Mouse (Mus musculus): ENCODE measurements around the gene Tmem235. TPM values are rescaled to one million over a fixed set of nuclear protein-coding genes. Genes with fewer than 3 reads are reported as not detected.

Gene Tmem235
- polyA plus RNA-seq, 1 experiment from 2014 or later: not detected

DNA sequence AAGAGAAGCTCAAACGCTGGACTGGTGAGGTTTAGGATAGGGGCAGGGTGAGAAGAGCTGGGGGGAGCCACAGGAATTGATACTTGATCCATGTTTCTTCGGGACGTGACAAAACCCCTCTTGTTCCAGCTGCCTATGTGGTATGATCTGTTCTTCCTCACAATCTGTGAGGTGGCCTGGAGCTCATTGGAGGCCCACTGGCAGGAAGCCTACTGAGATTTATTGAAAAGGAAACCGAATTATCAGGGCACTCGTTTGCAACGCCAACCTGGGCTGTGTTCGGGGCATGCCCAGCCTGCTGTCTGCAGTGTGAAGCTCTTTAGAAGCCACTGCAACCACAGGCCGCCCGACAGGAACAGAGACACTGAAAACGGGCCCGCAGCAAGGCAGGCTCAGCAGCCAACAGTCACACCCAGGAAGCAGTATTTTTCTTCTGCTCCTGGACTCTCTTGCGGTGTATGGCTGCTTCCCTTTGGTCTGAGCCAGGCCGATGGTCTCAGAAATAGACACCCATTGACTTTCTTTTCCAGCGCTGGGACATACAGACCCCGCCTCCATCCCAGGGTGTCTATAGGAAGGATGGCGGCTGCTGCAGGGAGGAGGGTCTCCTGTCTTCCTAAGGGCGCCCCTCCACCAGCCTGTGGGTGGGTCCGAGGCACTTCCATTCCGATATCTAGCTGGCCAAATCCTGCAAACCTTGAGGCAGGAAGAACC, 12.1 kb upstream of the Tmem235 start:
- H3K36me3 ChIP-seq: peaks cover 15% of the 10 kb centered on the region
- peaks cover 29% of the 10 kb centered on the region for H3K4me1 ChIP-seq (replicated peaks)
- H3K9ac ChIP-seq: peak overlapping the region; percentile 85
- H3K27me3 ChIP-seq: no peaks in the 10 kb centered on the region
- peak overlapping the region; percentile 84 for H3K4me2 ChIP-seq
- no peaks in the 10 kb centered on the region for H3K9me3 ChIP-seq (replicated peaks)
- peak overlapping the region; percentile 72 for H3K4me3 ChIP-seq
- H3K27ac ChIP-seq: peak overlapping the region; percentile 97
- peak; percentile 73 for ATAC-seq (replicated peaks; ENCODE audit: insufficient number of reproducible peaks, insufficient read depth, low FRiP score, low read depth)
- WGBS: 5% methylated on average over 19 of the region's 19 CpGs

- no peaks in the 10 kb centered on the region for H3K9me3 ChIP-seq (replicated peaks)
- peaks cover 29% of the 10 kb centered on the region for H3K4me1 ChIP-seq (replicated peaks)
- peak; percentile 92 for ATAC-seq (replicated peaks; ENCODE audit: insufficient number of reproducible peaks, insufficient read depth, low FRiP score, low read depth)
- peak within 1 kb of the TSS; percentile 85 for H3K9ac ChIP-seq
- peak within 1 kb of the TSS; percentile 97 for H3K27ac ChIP-seq
- peak within 1 kb of the TSS; percentile 72 for H3K4me3 ChIP-seq
- WGBS: under 1% methylated on average over 51 of the region's 51 CpGs
- peaks cover 21% of the 10 kb centered on the region for H3K36me3 ChIP-seq
- no peaks in the 10 kb centered on the region for H3K27me3 ChIP-seq
- H3K4me2 ChIP-seq: peak within 1 kb of the TSS; percentile 84
Measured at GRCm38 (mm10) chr11:117848985-117849671, 11.4 kb upstream of the Tmem235 start, which contains the start of gene Birc5. Gene Birc5, plus strand, starts transcription at chr11:117849251.

DNA sequence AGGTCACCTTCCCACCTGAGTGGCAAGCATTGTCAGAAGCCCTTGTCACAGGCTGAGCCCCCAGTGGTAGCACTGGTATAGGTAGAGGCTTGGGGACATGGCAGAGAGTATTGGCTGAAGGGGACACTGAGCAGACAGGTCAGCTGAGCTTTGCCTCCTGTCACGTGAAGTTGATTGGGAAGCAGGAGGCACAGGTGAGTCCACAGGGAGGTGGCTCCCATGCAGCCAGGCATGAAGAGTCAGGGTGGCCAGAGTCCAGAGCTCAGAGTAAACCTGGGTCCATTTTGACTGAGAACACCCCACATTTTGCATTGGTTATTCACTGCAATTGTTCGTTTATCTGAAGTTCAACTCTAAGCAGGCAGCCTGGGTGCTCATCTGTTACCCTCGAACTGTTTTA, 7.7 kb upstream of the Tmem235 start:
- Histone ChIP-seq H3K27ac (no peak overlapping the region), H3K4me3 (no peak overlapping the region), H3K9ac (no peak overlapping the region), H3K4me1 (replicated peaks) (peaks cover 24% of the 10 kb centered on the region), H3K27me3 (no peaks in the 10 kb centered on the region), H3K4me2 (no peak overlapping the region), H3K9me3 (replicated peaks) (no peaks in the 10 kb centered on the region), H3K36me3 (peaks cover 46% of the 10 kb centered on the region)
- 90% methylated on average over 3 of the region's 3 CpGs for WGBS
- no peak for ATAC-seq (replicated peaks; ENCODE audit: insufficient number of reproducible peaks, insufficient read depth, low FRiP score, low read depth)

GRCm38 (mm10) chr11:117854241-117854640, 6.3 kb upstream of the Tmem235 start:
- Histone ChIP-seq H3K9ac (no peak overlapping the region), H3K4me1 (replicated peaks) (peaks cover 17% of the 10 kb centered on the region), H3K9me3 (replicated peaks) (no peaks in the 10 kb centered on the region), H3K36me3 (peaks cover 46% of the 10 kb centered on the region), H3K4me3 (no peak overlapping the region), H3K27me3 (peaks cover 7% of the 10 kb centered on the region), H3K4me2 (no peak overlapping the region), H3K27ac (no peak overlapping the region)
- WGBS: 92% methylated on average over 9 of the region's 9 CpGs
- no peak for ATAC-seq (replicated peaks; ENCODE audit: insufficient number of reproducible peaks, insufficient read depth, low FRiP score, low read depth)

DNA sequence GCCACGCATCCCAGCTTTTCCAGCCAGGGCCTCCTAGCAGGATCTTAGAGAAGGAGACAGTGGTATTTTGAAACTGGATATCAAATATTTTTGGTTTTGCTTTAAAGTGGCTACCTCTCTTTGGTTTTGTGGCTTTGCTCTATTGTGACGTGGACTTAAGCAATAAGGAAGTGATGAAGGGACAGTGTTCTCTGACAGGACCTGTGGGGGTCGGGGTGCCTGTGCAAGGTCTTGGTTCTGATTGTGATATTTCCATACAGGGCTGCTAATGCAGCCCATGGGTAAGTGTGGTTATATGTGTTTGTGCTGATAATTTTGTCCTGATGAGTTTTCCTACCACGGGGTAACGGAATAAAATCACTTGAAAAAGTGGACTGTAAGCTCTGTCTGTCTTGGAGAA, 5.2 kb upstream of the Tmem235 start:
- peaks cover 46% of the 10 kb centered on the region for H3K36me3 ChIP-seq
- WGBS: 97% methylated on average over 5 of the region's 5 CpGs
- no peaks in the 10 kb centered on the region for H3K9me3 ChIP-seq (replicated peaks)

DNA sequence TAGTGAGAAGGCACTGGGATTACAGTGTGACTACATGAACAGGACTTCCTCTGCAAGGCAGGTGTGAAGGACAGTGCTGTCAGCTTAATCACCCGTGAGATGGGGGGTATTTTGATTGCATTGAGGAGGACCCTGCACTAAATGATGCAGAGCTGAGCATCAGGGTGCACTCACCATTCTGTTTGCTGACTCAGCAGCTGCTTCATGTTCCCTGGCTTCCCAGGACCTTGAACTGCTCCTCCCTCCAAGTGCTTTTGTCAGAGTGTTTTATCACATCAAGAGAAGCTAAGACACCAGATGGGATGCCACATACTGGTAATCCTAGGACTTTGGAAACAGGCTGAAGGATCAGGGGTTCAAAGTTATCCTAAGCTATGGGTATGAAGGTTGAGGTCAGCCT, 4.6 kb upstream of the Tmem235 start:
- Histone ChIP-seq H3K4me1 (replicated peaks) (peaks cover 6% of the 10 kb centered on the region), H3K4me2 (no peak overlapping the region), H3K9me3 (replicated peaks) (no peaks in the 10 kb centered on the region), H3K36me3 (peaks cover 46% of the 10 kb centered on the region), H3K9ac (no peak overlapping the region), H3K27ac (no peak overlapping the region), H3K27me3 (peaks cover 24% of the 10 kb centered on the region), H3K4me3 (no peak overlapping the region)
- no peak for ATAC-seq (replicated peaks; ENCODE audit: insufficient number of reproducible peaks, insufficient read depth, low FRiP score, low read depth)
- WGBS: 66% methylated on average over 1 of the region's 1 CpGs

More for the DNA sequence above, 5.2 kb upstream of the Tmem235 start:
- Histone ChIP-seq H3K4me2 (no peak overlapping the region), H3K4me3 (no peak overlapping the region), H3K27ac (no peak overlapping the region), H3K4me1 (replicated peaks) (peaks cover 6% of the 10 kb centered on the region), H3K27me3 (peaks cover 18% of the 10 kb centered on the region), H3K9ac (no peak overlapping the region)
- no peak for ATAC-seq (replicated peaks; ENCODE audit: insufficient number of reproducible peaks, insufficient read depth, low FRiP score, low read depth)

DNA sequence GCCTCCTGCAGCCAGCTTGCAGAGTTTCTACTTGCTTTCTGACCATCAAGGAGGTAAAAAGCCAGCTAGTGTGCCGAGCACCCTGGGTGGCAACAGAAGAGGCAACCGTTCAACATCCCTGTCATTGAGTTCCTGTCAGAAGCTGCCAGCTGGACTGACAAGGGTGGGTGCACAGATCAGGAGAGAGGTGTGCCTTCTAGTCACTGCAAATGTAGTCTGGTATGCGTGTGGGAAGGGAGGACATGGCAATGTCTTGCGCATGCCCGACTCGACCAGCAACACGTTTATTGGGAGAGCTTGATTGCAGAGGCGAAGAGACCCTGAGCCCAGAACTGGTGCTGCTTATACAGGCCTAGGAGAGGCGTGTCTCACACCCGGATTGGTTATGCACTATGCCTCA, 3.1 kb upstream of the Tmem235 start:
- H3K9ac ChIP-seq: no peak overlapping the region
- H3K9me3 ChIP-seq (replicated peaks): no peaks in the 10 kb centered on the region
- H3K4me2 ChIP-seq: no peak overlapping the region
- no peak for ATAC-seq (replicated peaks; ENCODE audit: insufficient number of reproducible peaks, insufficient read depth, low FRiP score, low read depth)
- no peak overlapping the region for H3K4me3 ChIP-seq
- 93% methylated on average over 10 of the region's 10 CpGs for WGBS
- no peak overlapping the region for H3K27ac ChIP-seq
- peaks cover 40% of the 10 kb centered on the region for H3K36me3 ChIP-seq
- H3K27me3 ChIP-seq: peaks cover 39% of the 10 kb centered on the region
- H3K4me1 ChIP-seq (replicated peaks): peaks cover 4% of the 10 kb centered on the region

- Histone ChIP-seq H3K9me3 (replicated peaks) (no peaks in the 10 kb centered on the region), H3K27ac (no peak overlapping the region), H3K27me3 (peaks cover 49% of the 10 kb centered on the region), H3K4me3 (no peak overlapping the region), H3K4me2 (no peak overlapping the region), H3K9ac (no peak overlapping the region), H3K36me3 (peaks cover 32% of the 10 kb centered on the region), H3K4me1 (replicated peaks) (peaks cover 4% of the 10 kb centered on the region)
- 54% methylated on average over 3 of the region's 3 CpGs for WGBS
- ATAC-seq (replicated peaks; ENCODE audit: insufficient number of reproducible peaks, insufficient read depth, low FRiP score, low read depth): no peak
Measured at GRCm38 (mm10) chr11:117858392-117858791, 2.2 kb upstream of the Tmem235 start.

DNA sequence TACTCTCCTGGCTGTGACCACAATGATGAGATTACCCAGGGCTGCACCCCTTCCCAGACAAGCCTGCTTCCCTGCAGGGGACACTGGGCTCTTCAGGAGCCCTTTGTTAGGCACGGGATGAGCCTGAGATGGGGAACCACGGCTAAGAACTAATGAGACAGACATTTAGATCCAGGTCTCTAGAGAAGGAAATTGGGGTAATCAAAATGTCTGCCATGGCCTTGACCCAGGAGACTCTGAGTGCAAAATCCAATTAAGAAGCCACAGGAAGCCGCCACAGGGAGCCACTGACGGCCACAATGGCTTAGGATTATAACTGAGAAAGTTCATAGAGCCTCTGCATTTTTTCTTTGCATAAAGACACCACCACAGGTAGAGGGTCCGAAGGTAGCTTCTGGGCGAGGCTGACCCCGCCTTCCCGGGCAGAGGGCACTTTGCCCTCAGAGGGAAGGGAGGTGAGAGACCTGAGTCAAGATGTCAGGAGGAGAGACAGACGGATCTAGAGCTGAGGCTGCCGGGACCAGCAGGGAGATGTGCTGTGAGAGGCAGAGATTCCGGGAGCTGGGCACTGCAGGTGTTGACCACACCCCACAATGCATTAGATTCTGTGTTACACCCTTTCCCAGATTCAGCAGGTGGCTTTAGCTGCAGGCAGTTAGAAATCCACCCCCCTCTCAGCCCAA, 2.8 kb downstream of the Tmem235 start:
- peaks cover 4% of the 10 kb centered on the region for H3K4me1 ChIP-seq (replicated peaks)
- H3K27ac ChIP-seq: no peak overlapping the region
- no peaks in the 10 kb centered on the region for H3K9me3 ChIP-seq (replicated peaks)
- H3K4me3 ChIP-seq: no peak overlapping the region
- no peak overlapping the region for H3K4me2 ChIP-seq
- no peak overlapping the region for H3K9ac ChIP-seq
- peaks cover 60% of the 10 kb centered on the region for H3K27me3 ChIP-seq
- WGBS: 42% methylated on average over 11 of the region's 11 CpGs
- H3K36me3 ChIP-seq: no peaks in the 10 kb centered on the region
- ATAC-seq (replicated peaks; ENCODE audit: insufficient number of reproducible peaks, insufficient read depth, low FRiP score, low read depth): no peak

GRCm38 (mm10) chr11:117864805-117865204, 4.3 kb downstream of the Tmem235 start:
- Histone ChIP-seq H3K36me3 (no peaks in the 10 kb centered on the region), H3K27ac (no peak overlapping the region), H3K27me3 (peaks cover 47% of the 10 kb centered on the region), H3K4me2 (no peak overlapping the region), H3K9ac (no peak overlapping the region), H3K4me3 (no peak overlapping the region), H3K9me3 (replicated peaks) (no peaks in the 10 kb centered on the region), H3K4me1 (replicated peaks) (peaks cover 4% of the 10 kb centered on the region)
- no peak for ATAC-seq (replicated peaks; ENCODE audit: insufficient number of reproducible peaks, insufficient read depth, low FRiP score, low read depth)
- WGBS: 55% methylated on average over 2 of the region's 2 CpGs

DNA sequence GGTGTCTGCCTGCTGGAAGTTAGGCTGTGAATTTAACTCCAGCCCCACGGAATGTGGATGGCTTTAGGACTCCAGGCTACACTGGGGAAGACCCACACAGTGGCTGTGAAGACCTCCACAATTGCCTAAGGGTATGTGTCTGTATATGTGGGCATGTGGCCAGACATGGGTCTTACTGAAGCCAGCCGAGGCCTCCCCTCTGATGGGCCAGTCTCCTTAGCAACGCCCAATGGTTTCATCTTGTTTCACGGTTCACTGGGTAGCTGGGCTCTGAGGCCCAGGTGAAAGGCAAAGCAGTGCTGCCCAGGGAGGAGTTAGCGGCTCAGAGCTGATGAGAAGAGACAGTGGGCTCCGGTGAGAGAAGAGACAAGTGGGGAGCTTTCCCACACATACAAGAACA, 5.4 kb downstream of the Tmem235 start:
- Histone ChIP-seq H3K9me3 (replicated peaks) (no peaks in the 10 kb centered on the region), H3K9ac (no peak overlapping the region), H3K27ac (no peak overlapping the region), H3K4me1 (replicated peaks) (peaks cover 6% of the 10 kb centered on the region), H3K4me2 (no peak overlapping the region), H3K36me3 (no peaks in the 10 kb centered on the region), H3K4me3 (no peak overlapping the region), H3K27me3 (peaks cover 35% of the 10 kb centered on the region)
- ATAC-seq (replicated peaks; ENCODE audit: insufficient number of reproducible peaks, insufficient read depth, low FRiP score, low read depth): no peak
- 46% methylated on average over 6 of the region's 6 CpGs for WGBS

All from heart, embryonic 15.5 days (tissue).